ENCODE assay signal across 1 mouse cellular context in genomic region chr19:5067040-5067799, GRCm38 (mm10).
A peak's percentile ranks its signal among the peaks of the same experiment; 100 is the strongest.
TF ChIP-seq lines count a peak whose summit lies in the region.

No protein-coding gene starts in this region.

TF ChIP-seq in MEL, 35 proteins besides CTCF, POLR2A, EP300 and RAD21 (continued from another document):
- 0 out of 2 replicates have a peak, but pooled peaks have one; percentile 32 for TF ChIP-seq RCOR1 (IDR thresholded peaks at IDR 0.05; ENCODE audit: low read depth, low read length)
- TF ChIP-seq MAX (IDR thresholded peaks at IDR 0.05; ENCODE audit: low read length) = peak; percentile 72; the same call in 1 of the 2 replicates
- 0 out of 2 replicates have a peak, but pooled peaks have one; percentile 12 for TF ChIP-seq ETS1 (IDR thresholded peaks at IDR 0.05; ENCODE audit: low read depth, low read length)
- TF ChIP-seq MYC (IDR thresholded peaks at IDR 0.05; ENCODE audit: low read depth, low read length) = 0 out of 2 replicates have a peak, but pooled peaks have one; percentile 57
- peak; percentile 76 for TF ChIP-seq NELFE (IDR thresholded peaks at IDR 0.05; ENCODE audit: low read depth, low read length)
- no peak for TF ChIP-seq TAL1 (IDR thresholded peaks at IDR 0.05; ENCODE audit: low read length)
- TF ChIP-seq POLR2AphosphoS2 (IDR thresholded peaks at IDR 0.05; ENCODE audit: low read length) = peak; percentile 57; the same call in 1 of the 2 replicates
- no peak for TF ChIP-seq GATA1 (IDR thresholded peaks at IDR 0.05; ENCODE audit: low read depth, low read length)
- TF ChIP-seq NRF1 (IDR thresholded peaks at IDR 0.05; ENCODE audit: insufficient read depth, low read depth, low read length, poor library complexity, severe bottlenecking) = peak; percentile 31; the same call in 1 of the 2 replicates
- TF ChIP-seq HCFC1 (IDR thresholded peaks at IDR 0.05; ENCODE audit: low read depth, low read length) = peak; percentile 39
- TF ChIP-seq MXI1 (IDR thresholded peaks at IDR 0.05; ENCODE audit: low read depth, low read length) = peak; percentile 47; the same call in 1 of the 2 replicates
- 0 out of 2 replicates have a peak, but pooled peaks have one; percentile 15 for TF ChIP-seq UBTF (IDR thresholded peaks at IDR 0.05; ENCODE audit: borderline replicate concordance, insufficient read depth, low read depth, low read length)
- TF ChIP-seq ELF1 (IDR thresholded peaks at IDR 0.05; ENCODE audit: low read depth, low read length) = no peak
- TF ChIP-seq E2F4 (IDR thresholded peaks at IDR 0.05; ENCODE audit: borderline replicate concordance, low read depth, low read length) = 0 out of 2 replicates have a peak, but pooled peaks have one; percentile 30
- TF ChIP-seq TCF12 (IDR thresholded peaks at IDR 0.05; ENCODE audit: low read depth, low read length) = 0 out of 2 replicates have a peak, but pooled peaks have one; percentile 44
- peak; percentile 71; the same call in 1 of the 2 replicates for TF ChIP-seq MYB (IDR thresholded peaks at IDR 0.05; ENCODE audit: low read depth, low read length)
- TF ChIP-seq GABPA (IDR thresholded peaks at IDR 0.05; ENCODE audit: low read depth, low read length) = no peak
- no peak for TF ChIP-seq ZNF384 (IDR thresholded peaks at IDR 0.05; ENCODE audit: low read depth, low read length)
- no peak for TF ChIP-seq CHD2 (IDR thresholded peaks at IDR 0.05; ENCODE audit: low read length)
- no peak; the same call in none of the 2 replicates for TF ChIP-seq MAZ (IDR thresholded peaks at IDR 0.05; ENCODE audit: low read depth, low read length)
